Mouse (Mus musculus): ENCODE results near the gene Tiam1.

Gene Tiam1

GRCm38 (mm10) chr16:89813536-89813935 lies 330.0 kb downstream of the Tiam1 start:
- DNase-seq (ENCODE audit: extremely low read depth, low read depth, low spot score) = no peak

GRCm38 (mm10) chr16:89812891-89813290 lies 330.7 kb downstream of the Tiam1 start:
- DNase-seq (ENCODE audit: extremely low read depth, low read depth, low spot score) = no peak

GRCm38 (mm10) chr16:89810398-89810797 lies 333.2 kb downstream of the Tiam1 start:
- DNase-seq (ENCODE audit: extremely low read depth, low read depth, low spot score) = no peak

GRCm38 (mm10) chr16:89808168-89808567 lies 335.4 kb downstream of the Tiam1 start:
- no peak for DNase-seq (ENCODE audit: extremely low read depth, low read depth, low spot score)

GRCm38 (mm10) chr16:89805946-89806345 lies 337.6 kb downstream of the Tiam1 start:
- no peak for DNase-seq (ENCODE audit: extremely low read depth, low read depth, low spot score)

GRCm38 (mm10) chr16:89805210-89805609 lies 338.4 kb downstream of the Tiam1 start:
- DNase-seq (ENCODE audit: extremely low read depth, low read depth, low spot score) = no peak

- DNase-seq (ENCODE audit: extremely low read depth, low read depth, low spot score) = no peak
Observed at GRCm38 (mm10) chr16:89801493-89801892, 342.1 kb downstream of the Tiam1 start.

- no peak for DNase-seq (ENCODE audit: extremely low read depth, low read depth, low spot score)
Observed at GRCm38 (mm10) chr16:89799772-89800171, 343.8 kb downstream of the Tiam1 start.

GRCm38 (mm10) chr16:89796566-89796965 lies 347.0 kb downstream of the Tiam1 start:
- DNase-seq (ENCODE audit: extremely low read depth, low read depth, low spot score) = no peak

GRCm38 (mm10) chr16:89789792-89790434 lies 353.7 kb downstream of the Tiam1 start:
- no peak for DNase-seq (ENCODE audit: extremely low read depth, low read depth, low spot score)

GRCm38 (mm10) chr16:89785795-89786194 lies 357.8 kb downstream of the Tiam1 start:
- DNase-seq (ENCODE audit: extremely low read depth, low read depth, low spot score) = no peak

- DNase-seq (ENCODE audit: extremely low read depth, low read depth, low spot score) = no peak
Observed at GRCm38 (mm10) chr16:89779705-89780104, 363.9 kb downstream of the Tiam1 start.

- no peak for DNase-seq (ENCODE audit: extremely low read depth, low read depth, low spot score)
Observed at GRCm38 (mm10) chr16:89777450-89777849, 366.1 kb downstream of the Tiam1 start.

- DNase-seq (ENCODE audit: extremely low read depth, low read depth, low spot score) = no peak
Observed at GRCm38 (mm10) chr16:89774553-89774913, 369.0 kb downstream of the Tiam1 start.

- no peak for DNase-seq (ENCODE audit: extremely low read depth, low read depth, low spot score)
Observed at GRCm38 (mm10) chr16:89773657-89774552, 369.7 kb downstream of the Tiam1 start.

- no peak for DNase-seq (ENCODE audit: extremely low read depth, low read depth, low spot score)
Observed at GRCm38 (mm10) chr16:89765919-89766318, 377.6 kb downstream of the Tiam1 start.

GRCm38 (mm10) chr16:89765470-89765869 lies 378.1 kb downstream of the Tiam1 start:
- DNase-seq (ENCODE audit: extremely low read depth, low read depth, low spot score) = no peak

- DNase-seq (ENCODE audit: extremely low read depth, low read depth, low spot score) = no peak
Observed at GRCm38 (mm10) chr16:89763812-89764211, 379.8 kb downstream of the Tiam1 start.

- DNase-seq (ENCODE audit: extremely low read depth, low read depth, low spot score) = no peak
Observed at GRCm38 (mm10) chr16:89762523-89762922, 381.0 kb downstream of the Tiam1 start.

GRCm38 (mm10) chr16:89762096-89762495 lies 381.5 kb downstream of the Tiam1 start:
- DNase-seq (ENCODE audit: extremely low read depth, low read depth, low spot score) = no peak

GRCm38 (mm10) chr16:89757384-89757783 lies 386.2 kb downstream of the Tiam1 start:
- no peak for DNase-seq (ENCODE audit: extremely low read depth, low read depth, low spot score)

- no peak for DNase-seq (ENCODE audit: extremely low read depth, low read depth, low spot score)
Observed at GRCm38 (mm10) chr16:89754709-89755108, 388.9 kb downstream of the Tiam1 start.
